Mouse (Mus musculus): Measurements from ENCODE around the gene Pnpla2.

GRCm38 (mm10) chr7:141476981-141477370 is 22.0 kb downstream of the Pnpla2 start:
- peak; percentile 43 for TF ChIP-seq CTCF (IDR thresholded peaks at IDR 0.05; ENCODE audit: low read depth)
- TF ChIP-seq EP300 (optimal IDR thresholded peaks at IDR 0.05), result no peak
